Mouse (Mus musculus) heart, adult 8-10 months (tissue): Measurements from ENCODE around the gene Nedd8. TPM values are rescaled to one million over a fixed set of nuclear protein-coding genes. Genes with fewer than 3 reads are reported as not detected.
A peak's percentile ranks its signal among the peaks of the same experiment; 100 is the strongest.

Experiments used
- DNase-seq: peaks from one replicate; pipeline ENCODE4 v3.0.0; 2022; ENCODE audit warnings: low spot score
- total RNA-seq, 4 experiments: library from RNA; stranded (reverse); gene quantifications; 2 replicates each; pipeline ENCODE4 v1.2.4; 2022

The Nedd8 gene
- 100 to 1,000 TPM; 245 to 279 (median 255) TPM for total RNA-seq

DNA sequence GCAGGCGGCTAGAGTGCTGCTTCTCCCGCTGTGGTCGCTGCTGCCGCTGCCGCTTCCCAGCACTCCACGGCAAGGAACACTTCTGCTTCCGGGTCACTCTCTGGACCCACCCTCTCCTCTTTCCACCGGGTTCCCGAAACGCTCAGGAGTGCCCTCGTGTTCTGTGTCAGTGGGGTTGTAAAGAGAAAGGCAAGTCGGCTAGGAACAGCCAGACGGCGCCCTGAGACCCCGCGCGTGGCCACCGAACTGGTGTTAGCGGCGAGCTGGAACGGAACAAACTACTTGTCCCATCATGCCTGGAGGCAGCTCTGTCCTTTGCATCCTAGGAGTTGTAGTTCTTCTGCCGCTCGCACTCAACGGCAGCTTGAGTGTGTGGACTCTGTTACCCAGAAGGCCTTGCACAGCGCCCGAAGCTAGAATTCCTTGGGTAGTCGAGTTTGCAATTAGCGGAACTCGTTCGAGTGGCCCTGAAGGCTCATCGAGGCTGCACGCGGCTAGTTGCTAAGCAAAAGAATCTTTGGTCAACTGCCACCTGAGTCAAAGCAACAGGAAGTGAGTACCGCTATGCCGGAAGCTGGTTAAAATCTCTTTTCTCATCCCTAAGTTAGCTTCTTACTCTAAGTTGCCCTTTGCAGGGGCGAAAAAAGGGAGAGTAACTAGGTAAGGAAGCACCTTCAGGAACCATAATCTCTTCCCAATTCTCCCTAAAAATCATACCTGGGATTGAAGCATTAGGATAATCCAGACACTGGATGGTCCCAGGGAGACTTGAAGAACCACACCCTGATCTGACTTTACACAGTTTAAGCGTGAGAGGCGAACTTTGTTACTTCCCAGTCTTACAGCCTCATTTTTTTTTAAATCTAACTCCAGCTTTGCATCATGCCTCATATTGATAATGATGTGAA, at the start of gene Nedd8, which contains the start of gene Gmpr2:
Gene Nedd8 (minus strand): TSS at position 292 of the 908 bp plus-strand sequence.
Gene Gmpr2 (plus strand): TSS at position 109 of the 908 bp plus-strand sequence.
- peak; percentile 93 for DNase-seq

DNA sequence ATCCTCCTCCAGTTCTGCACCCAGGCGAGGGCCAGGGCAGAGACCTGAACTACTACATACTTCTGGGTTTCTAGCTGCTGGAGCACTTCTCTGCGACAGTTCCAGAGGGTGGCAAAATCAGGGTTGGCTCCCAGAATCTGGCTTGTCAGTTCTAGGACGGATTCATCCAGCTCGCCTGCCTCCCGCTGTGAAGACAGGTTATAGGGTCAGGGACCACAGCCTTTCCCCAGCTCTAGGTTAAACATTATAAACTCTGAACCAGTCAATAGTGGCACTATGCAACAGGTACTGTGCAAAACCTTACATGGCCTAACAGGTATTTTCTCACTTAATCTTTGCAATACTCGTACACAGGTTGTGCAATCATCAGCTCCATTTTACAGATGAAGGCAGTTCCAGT, 49.2 kb upstream of the Nedd8 start:
- DNase-seq, result no peak

DNA sequence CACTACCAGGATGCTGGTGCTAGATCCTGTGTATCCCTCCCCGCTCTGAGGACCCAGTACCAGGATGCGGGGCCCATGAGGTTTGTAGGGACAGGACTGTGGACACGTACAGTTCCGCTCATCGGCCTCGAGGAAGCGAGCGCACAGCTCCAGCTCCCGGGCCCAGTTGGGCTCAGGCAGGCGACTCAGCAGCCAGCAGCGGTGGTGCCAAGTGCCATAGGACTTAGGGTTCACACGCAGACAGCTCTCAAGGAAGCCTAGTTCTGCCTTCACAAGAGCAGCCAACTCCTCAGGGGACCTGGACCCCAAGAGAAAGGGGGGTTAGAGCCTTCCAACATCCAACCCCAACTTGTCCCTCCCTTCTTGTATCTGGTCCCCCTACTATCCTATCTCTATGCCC, 48.7 kb upstream of the Nedd8 start:
- no peak for DNase-seq

DNA sequence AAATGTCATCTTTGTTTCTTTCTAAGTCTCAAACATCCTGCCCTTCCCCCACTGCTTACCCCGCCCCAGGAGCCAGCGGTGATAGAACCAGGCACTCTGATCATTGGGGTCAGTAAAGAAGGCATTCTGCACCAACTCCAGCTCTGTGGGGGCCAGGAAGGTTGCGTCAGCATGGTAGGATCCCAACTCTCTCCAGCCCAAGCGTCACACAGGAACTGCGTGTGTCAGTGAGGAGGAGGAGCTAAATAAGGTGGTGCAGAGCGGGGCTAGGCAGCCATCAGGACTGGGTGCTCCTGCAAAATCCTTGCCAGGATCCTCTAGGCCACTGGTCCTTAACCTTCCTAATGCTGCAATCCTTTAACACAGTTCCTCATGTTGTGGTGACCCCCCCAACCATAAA, 47.8 kb upstream of the Nedd8 start:
- no peak for DNase-seq

DNA sequence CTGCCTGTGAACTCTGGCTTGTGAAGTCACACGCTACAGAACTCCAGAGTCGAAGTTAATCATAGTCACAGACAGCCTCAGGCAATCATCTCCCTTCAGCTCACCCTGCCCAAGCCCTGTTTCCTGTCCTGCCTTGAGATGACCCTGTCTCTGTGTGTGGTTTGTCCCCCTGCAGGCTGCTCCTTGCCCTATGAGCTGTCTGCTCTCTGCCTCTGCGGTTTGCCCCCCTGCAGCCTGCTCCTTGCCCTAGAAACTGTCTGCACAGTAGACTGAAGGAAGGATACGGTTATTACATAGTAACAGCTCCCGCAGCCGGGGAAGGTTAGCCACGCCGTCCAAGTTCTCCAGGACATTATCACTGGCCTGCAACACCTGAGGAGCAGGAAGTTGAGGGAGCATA, 45.0 kb upstream of the Nedd8 start:
- DNase-seq, result no peak

DNA sequence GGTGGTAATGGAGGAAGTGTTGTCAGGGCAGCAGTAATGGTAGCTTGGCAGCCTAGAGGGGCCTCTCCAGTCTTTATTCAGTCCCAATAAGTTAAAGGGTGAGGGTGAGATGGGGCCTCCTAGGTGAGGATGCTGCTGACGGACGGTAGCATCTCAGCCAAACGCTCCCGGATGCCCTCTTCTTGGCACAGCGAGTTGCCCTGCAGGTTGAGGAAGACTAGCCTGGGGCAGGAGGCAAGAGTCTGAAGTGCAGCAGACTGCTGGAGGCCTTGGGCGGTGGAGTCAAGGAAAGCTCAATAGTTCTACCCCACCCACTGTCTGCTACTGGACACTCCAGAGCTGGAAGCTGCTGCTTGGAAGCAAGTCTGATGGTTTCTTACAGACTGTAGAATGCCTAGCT, 44.3 kb upstream of the Nedd8 start:
- DNase-seq, result no peak

DNA sequence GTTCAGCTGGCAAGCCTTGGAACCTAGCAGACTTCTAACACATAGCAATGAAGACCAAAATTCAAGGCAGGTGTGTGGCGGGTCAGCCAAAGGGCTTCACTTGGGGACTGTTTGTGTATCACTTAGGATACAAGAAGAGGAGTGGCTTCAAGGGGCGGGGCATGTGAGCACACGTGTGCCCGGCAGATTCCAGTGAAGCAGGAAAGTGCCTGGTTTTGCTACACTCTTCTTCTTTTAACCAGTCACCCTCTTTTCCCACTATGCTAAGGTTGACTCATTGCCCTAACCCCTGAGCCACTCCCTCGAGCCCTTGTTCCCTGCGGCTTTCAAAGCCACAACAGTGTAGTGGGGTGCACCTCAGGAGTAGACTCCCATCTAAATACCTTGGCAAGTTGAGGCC, 43.0 kb upstream of the Nedd8 start:
- DNase-seq, result no peak

DNA sequence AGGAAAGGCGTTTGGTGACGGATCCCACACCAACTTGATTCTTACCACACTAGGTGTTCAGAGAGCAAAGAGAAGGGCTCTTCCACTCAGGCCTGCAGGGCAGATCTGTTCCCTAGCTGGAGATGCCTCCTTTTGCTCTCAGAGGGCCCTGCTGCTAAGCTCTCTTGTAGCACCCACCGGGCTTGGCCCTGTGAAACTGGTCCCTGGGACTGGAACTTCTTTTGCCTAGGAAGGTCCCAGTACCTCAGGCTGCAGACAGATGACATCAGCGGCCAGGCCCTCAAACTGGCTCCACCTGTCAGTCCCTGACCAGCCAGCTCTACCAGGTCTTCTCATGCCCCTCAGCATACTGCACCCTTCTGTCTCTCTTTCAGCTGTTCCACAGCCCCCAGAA, 41.8 kb upstream of the Nedd8 start, which contains the start of gene Tgm1:
Gene Tgm1 (minus strand): TSS at position 198 of the 394 bp plus-strand sequence.
- no peak for DNase-seq

DNA sequence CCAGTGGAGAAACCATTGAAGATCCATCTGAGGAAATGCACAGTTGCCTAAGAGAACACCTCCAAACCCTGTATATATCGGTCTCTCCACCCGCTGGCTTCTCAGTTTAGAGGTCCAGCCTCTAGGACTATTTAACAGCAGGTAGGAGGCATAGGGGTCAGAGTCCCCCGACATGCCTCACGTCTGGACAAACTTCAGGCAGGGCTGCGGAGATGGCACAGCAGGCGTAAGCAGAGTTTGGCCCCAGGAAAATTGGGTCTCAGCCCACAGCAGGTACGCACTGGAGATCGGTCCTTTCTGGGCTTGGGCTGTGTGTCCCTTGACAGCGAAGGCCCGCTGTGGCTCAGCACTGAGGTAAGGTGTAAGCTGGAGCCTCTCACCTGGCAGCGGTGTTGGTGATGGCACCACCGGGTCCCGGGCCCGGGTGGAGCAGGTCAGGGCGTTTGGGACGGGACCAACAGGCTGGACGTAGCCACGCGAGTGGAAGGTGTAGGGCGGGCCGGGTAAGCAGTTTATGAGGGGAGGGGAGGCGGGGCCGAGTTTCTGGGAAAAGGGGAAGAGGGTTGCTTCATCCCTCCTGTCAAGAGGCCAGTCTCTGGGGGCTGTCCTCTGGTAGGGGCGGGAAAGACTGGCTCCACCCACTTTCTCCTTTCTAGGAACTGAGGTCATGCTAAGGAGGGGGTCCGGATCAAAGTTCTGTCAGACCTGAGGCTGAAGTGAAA, 41.2 kb upstream of the Nedd8 start:
- peak; percentile 20 for DNase-seq

DNA sequence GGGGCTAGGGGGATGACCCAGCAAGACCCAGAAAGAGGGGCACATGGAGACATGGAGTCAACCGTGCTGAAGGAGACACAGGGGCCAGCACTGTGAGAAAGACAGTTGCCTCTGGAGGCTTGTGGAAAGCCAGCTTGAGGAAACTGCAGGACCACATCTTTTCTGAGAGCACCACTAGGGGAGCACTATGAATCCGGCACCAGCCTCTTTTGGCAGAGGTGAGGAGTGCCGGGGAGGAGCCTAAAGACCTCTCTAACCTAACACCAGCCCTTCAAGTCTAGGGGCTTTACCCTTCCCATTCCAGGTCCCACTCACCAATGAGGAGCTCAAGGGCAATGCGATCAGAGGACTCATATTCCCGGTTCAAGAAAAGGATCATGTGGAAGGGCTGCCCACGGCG, 39.9 kb upstream of the Nedd8 start:
- DNase-seq, result no peak

DNA sequence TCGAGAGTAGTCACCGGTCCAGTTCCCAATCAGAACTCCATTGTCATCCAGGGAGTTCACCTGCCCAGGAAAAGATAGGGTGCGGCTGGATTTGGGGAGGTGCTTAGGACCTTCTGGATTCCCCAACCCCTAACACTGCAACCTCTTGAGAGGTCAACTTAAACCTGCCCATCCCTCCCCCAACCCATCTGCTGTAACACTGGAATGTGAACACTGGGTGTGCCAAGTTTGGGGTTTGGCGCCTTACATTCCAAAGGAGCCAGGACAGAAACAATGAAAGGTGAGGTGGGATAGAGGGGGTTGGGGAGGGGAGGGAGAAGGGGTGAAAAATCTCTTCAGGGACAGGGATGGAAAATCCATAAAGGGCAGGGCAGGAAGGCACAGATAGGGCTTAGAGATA, 37.6 kb upstream of the Nedd8 start:
- DNase-seq, result no peak

DNA sequence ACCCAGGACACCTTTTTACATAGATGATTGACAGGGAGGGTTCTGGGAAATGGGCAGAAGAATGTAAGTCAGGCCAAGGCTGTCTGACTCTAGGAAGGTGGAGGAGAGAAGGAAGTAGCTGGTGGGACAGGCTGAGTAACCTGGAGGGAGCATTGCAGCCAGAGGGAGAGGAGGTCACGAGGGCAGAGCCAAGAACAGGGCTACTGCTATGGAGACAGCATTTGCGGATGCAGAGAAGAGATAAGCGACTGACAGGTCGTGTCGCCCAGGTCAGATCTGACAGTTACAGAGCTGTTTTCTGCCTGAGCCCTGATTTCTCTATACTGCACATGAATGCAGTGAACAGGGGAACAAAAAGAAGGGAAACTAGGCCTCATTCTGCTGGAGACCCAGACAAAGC, 35.5 kb upstream of the Nedd8 start:
- DNase-seq, result no peak

DNA sequence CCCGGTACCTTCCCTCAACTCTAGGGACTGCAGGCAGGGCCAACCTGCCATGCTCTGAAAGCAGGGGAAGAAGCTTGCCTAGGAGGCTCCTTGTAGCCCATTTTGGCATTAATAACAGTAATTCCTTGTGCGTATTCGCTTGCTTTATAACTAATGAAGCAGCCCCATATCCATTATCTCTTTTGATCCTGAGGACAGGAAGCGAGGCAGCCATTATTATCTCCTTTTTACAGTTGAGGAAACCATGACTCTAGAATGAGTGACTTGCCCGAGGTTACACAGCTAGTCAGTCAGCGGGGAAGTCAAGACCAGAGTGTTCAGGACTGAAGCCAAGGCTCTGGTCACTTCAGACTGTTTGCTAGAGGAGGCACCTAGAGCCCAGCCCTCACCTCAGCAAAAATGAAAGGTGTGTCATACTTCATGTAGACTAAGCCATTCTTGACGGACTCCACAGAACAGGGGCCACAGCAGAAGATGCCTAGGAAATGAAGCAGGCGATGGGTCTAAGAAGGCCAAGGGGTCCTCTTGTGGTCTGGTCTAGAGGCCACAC, 34.2 kb upstream of the Nedd8 start:
- no peak for DNase-seq

DNA sequence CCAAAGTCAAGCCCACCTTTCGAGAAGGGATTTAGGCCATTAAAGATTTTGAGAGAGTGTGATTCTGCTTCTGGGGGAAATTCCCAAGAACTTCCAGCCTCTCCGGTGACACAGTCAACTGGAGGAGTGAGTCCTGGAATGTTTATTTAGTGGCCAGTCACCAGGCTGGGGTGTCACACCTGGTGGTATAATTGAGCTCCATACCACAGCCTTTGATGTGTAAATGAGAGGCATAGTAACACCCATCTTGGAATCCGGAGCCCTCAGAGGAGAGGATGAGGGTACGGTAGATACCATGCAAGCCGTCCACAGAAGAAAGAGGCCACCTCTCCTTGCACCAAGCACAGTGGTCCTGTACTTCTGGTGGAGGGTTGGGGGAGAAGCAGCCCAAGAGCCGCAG, 30.8 kb upstream of the Nedd8 start:
- DNase-seq, result no peak

DNA sequence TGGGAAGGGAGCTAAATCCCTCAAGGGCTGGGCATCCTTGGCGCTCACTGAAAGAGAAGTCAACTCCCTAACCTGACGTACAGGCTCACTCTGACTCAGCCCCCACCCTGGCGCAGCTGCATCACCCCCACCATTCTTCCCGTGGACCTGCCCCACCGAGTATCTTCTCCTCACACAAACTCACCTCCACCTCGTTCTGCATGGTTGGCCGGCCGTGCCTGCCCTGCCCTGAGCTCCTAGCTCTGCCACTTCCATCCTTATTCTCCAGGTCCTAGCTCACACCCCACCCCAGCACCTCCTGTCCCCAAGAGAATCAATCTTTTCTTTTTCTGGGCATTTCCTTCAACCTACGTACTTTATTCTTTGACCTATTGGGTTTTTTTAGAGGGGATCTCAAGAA, 29.2 kb upstream of the Nedd8 start:
- no peak for DNase-seq

DNA sequence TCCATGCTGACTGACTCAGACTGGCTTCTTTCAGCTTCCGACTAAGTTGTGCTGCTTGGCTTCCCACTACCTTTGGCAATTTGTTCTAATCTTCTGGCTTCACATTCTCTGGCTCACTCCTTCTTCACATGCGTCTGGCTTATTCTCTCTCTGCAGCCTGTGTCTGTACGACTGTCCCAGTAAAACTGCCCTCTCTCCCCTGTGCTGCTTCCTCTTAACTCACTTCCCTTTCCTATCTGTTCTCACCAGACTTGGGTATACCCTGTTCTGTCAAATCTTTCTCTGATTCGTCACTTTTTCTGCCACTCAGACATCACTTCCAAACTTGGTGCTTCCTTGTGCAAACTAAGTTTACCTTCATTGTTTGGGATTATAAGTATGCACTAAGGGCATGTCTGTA, 25.3 kb upstream of the Nedd8 start:
- no peak for DNase-seq

DNA sequence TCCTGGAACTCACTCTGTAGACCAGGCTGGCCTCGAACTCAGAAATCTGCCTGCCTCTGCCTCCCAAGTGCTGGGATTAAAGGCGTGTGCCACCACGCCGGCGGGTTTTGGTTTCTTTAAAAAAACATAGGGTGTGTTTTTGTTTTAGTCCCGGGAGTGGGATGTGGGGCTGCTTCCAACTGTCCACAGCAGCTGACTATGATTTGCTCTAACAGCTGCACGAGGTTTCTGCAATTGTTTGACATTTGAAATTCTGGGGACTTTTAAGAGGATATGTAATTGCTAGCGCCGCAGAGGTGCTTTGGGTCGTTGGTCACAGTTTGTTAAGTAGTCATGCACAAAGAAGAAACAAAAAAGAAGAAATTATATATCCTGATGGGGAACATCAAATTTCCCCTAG, 17.5 kb upstream of the Nedd8 start:
- no peak for DNase-seq

DNA sequence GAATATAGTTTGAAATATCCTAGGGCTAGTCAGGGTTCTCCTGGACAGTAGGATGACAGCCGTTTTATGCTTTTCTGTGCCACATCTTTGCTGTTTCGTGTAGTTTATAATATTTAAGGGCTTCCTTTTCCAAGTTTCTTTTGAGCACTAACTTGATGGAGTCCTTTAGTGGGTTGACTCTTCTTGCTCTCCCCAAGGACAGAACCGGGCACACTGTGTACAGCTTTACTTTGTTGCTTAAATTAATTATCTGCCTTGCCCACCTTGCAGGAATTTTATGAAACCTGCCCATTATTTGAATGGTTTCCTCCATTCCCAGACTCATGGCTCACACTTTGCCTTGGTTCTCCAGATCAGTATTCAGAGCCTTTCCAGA, 10.2 kb upstream of the Nedd8 start:
- no peak for DNase-seq

DNA sequence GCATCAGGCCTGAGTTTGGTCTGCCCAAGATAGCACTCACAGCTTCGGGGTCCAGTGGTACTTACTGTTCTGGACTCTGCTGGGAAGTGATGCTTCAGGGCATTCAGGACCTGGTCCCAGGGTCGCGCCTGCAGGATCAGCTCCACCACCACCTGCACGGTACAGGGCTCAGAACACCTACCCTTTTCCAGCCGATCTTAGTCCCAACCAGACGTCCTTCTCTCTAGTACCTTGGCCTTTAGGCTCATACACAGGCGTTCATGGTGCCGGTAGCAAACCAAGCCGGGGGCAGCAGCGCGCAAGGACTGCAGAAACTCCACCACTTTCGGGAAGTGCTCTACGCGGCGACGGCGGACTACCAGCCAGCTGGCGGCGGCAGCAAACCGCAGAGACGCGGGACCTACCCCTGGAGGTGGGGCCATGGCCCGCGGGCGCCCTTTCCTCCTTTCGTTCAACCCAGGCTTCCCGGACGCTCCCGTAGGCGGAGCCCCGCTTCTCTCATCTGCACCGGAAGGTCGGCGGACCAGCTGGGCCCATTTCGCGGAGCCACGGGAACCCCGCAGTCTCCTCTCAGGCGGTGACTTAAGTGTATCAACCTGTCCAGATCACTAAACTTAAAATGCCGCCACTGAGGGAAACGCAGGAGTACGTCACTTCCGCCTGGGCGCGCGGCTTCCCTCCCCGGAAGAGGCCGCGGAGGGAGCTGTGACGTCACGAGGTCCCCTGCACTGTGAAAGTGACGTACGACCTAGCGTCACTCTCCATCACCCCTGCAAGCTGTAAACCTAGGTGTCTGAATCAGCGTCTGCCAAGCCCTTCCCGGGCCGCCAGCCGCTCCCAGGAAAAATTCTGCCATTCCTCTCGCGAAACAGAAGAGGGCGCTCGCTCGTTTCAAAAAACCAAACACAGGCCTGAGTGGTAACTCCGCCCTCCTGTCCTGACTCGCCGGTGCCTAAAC, 9.5 kb upstream of the Nedd8 start, which contains the start of gene Tinf2:
Gene Tinf2 (minus strand): TSS at position 661 of the 958 bp plus-strand sequence.
- peak; percentile 91 for DNase-seq

DNA sequence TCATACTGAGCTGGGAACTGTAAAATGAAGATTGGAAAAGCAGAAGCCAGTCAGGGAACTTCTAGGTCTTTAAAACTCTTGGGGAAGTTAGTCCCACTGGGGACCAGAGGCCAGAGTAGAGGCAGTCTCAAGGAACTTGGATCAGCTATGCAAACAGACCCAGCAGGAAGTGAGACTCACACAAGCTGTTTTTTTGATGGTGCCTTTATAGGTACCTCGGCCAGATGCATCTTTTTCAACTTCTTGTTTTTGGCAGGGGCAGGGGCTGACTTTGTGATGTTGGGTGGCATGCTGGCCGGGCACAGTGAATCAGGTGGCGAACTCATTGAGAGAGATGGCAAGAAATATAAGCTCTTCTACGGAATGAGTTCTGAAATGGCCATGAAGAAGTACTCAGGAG, 5.7 kb upstream of the Nedd8 start:
- no peak for DNase-seq

DNA sequence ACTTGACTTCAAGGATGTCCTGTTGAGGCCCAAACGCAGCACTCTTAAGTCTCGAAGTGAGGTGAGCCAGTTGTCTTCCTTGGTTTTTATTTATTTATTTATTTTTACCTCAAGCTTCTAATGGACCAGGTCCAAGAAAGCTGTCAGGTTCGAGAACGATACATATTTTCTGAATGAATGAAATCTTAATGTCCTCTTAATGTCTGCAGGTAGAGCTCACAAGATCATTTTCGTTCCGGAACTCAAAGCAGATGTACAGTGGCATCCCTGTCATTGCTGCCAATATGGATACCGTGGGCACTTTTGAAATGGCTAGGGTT, 777 bp upstream of the Nedd8 start:
- DNase-seq, result no peak

DNA sequence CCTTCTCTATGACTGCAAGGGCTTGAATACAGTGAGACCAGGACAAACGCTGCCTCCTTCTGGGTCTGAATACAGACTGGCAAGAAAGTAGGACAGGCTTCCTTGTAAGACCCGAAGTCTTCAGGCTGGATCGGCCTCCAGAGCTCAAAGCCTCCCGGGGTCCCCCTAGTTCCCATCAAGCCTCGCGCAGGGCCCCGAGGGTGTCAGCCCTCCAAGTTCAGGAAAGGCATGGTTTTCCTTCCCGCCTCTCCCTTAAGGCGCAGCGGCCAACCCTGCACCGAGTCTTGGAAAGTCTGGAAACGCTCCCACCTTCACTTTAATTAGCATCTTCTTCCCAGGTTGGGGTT, 465 bp downstream of the Nedd8 start:
- no peak for DNase-seq
